Mouse (Mus musculus): Measurements from ENCODE around the gene Nlrc5.
A peak's percentile ranks its signal among the peaks of the same experiment; 100 is the strongest.

Gene Nlrc5

GRCm38 (mm10) chr8:94528245-94528644 lies 94.1 kb downstream of the Nlrc5 start:
- DNase-seq (ENCODE audit: low spot score) = peak; percentile 79

DNA sequence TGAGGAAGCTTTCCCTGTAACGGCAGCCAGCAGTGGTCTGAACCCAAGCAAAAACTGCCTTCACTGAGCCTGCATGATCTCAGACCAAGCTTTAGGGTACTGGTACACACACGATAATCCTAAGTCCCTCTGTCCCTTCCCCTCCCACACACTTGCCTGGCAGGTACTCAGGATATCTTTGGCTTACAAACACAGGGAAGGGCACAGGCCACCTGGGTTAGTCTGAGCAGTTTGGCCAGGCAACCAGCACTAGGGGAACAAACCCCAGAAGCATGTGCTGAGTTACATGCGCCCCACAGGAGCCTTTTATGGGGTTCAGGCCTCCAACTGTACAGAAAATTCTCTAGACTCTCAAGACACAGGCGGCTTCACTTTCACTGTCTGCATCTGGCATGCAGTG lies 95.7 kb downstream of the Nlrc5 start:
- DNase-seq (ENCODE audit: low spot score) = no peak

GRCm38 (mm10) chr8:94530643-94531042 lies 96.5 kb downstream of the Nlrc5 start:
- no peak for DNase-seq (ENCODE audit: low spot score)

GRCm38 (mm10) chr8:94532000-94532399 lies 97.8 kb downstream of the Nlrc5 start:
- DNase-seq (ENCODE audit: low spot score) = peak; percentile 59

GRCm38 (mm10) chr8:94532525-94532872 lies 98.3 kb downstream of the Nlrc5 start:
- no peak for DNase-seq (ENCODE audit: low spot score)

DNA sequence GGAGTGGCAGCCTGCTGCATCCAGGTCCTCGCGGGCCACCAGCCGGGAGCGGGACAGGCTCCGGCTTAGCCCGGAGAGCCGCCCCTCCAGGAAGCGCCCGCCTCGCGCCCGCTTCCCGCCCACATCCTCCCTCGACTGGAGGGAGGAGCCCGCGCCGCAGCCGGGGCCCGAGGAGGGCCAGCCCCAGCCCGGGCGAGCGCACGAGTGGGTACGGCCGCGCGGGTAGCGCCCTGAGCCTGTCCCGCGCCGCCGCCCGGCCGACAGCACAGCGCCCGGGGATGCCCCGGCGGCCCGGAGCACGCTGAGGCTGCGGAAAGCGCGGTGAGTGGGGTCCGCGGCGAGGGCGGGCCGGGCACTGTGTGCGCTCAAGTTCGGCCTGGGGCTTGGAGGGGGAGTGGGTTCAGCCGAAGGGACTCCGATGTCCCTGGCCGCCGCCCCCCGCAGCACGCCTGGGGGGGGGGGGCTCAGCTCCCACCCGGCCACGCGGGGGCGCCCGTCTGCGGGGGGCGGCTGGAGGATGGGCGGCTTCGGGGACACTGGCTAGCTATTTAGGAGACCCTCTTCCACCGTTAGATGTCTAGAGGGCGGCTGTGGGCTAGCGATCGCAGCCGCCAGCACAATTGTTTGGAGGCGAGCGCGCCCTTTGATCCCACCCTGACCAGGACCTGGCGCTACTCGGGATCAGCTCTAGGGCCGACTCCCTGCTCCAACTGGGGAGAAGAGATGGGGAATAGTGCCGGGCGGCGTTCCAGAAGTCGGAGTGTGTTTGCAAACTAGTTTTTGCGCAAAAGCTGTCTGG lies 98.9 kb downstream of the Nlrc5 start, which contains the start of gene Cpne2:
Gene Cpne2 (plus strand): TSS at position 118 of the 799 bp plus-strand sequence.
- peak; percentile 68 for DNase-seq (ENCODE audit: low spot score)

DNA sequence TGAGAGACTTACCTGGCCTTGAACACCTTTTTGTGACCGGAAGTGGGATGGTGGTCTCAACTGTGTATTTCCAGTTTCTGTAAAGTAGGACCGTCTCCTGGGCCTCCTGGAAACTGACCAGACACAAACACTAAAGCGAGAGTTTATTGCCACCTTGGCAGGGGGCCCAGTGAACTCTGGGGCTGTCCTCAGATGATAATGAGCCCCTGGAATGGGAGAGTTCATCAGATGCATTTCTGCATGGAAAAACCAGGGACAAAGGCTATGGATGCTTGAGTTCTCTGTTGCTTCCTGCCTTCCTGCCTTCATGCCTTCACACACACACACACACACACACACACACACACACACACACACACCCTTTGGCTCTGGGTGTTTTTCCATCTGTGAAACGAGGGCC lies 100.5 kb downstream of the Nlrc5 start:
- DNase-seq (ENCODE audit: low spot score) = no peak

- no peak for DNase-seq (ENCODE audit: low spot score)
These were observed 101.5 kb downstream of the Nlrc5 start for GRCm38 (mm10) chr8:94535631-94536030.

- DNase-seq (ENCODE audit: low spot score) = no peak
These were observed 103.3 kb downstream of the Nlrc5 start for GRCm38 (mm10) chr8:94537456-94537855.

DNA sequence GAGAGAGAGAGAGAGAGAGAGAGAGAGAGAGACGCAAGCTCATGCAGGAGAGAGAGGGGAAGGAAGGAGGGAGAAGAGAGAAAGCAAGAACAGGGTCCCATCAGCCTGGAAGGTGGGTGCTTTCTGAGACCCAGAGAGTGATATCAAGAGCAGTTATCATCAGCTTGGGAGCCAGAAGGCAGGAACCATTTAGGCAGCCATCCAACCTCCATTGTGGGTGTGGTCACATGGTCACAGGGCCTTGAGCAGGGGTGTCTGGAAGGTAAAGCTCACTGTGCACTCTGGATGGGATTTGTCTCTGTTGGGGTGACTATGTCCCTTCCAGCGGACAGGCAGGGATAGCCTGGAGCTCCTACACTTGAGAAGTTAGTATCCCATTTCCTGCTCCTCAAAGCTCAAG lies 105.9 kb downstream of the Nlrc5 start:
- no peak for DNase-seq (ENCODE audit: low spot score)

DNA sequence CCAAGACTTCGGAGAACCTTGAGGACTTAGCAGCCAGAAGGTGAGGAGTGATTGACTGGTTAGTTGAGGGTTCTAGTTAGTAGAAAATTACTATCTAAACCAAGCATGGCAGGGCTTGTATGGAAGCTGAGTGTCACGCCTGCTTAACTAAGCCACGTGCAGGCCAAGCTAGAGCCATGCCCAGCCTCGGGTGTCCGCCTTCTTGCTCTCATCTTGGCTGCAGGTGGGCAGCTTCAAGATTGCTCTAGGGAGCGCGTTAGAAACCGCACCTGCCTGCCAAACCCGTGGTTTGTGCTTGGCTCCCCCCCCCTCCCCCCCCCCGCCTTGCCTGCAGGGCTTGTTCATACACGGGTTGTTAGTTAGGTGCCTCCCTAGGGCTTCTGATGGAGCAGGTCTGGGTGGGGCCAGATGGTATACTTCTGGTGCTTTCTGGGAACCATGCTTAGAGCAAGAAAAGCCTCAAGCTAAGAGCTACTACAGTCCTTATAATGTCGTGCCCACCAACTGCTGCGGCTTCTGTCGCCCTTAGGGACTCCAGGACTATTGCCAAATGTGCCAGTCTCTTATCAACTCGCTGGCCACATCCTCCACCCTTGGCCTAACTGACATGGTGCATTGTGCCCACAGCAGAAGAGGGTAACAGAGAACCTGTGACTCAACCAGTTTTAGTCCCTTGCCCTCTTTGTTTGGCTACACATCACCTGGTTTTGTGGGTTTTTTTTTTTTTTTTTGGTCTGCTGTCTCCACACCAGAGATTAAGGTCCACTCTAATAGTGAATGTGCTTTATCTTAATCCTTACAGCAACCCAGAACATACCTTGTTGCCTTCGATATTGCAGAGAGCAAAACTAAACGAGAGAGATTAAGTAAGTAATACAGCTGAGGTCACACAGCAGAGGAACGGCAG lies 107.0 kb downstream of the Nlrc5 start:
- no peak for DNase-seq (ENCODE audit: low spot score)

- DNase-seq (ENCODE audit: low spot score) = no peak
These were observed 109.8 kb downstream of the Nlrc5 start for GRCm38 (mm10) chr8:94543981-94544380.

DNA sequence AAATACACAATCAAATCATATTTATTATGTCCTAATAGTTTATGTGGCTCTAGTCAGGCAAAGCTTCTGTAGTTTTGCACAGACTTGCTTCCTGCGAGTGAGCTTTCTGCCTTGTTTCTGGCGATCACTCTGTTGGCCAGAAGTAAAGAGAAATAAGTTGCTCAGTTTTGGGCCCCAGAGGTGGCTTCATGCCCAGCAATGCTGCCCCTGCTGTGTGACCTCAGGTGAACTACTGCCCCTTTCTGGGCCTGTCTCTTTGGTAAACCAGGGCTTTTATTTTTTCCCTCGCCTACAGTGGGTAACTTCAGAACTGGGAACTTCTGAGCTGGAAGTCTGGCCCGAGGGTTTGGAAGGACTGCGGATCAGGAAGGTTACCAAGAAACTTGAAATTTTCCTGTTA lies 114.9 kb downstream of the Nlrc5 start:
- no peak for DNase-seq (ENCODE audit: low spot score)

- DNase-seq (ENCODE audit: low spot score) = no peak
These were observed 115.3 kb downstream of the Nlrc5 start for GRCm38 (mm10) chr8:94549482-94549881.

- DNase-seq (ENCODE audit: low spot score) = no peak
These were observed 115.8 kb downstream of the Nlrc5 start for GRCm38 (mm10) chr8:94549998-94550397.

GRCm38 (mm10) chr8:94551471-94552422 lies 117.6 kb downstream of the Nlrc5 start:
- DNase-seq (ENCODE audit: low spot score) = peak; percentile 92

DNA sequence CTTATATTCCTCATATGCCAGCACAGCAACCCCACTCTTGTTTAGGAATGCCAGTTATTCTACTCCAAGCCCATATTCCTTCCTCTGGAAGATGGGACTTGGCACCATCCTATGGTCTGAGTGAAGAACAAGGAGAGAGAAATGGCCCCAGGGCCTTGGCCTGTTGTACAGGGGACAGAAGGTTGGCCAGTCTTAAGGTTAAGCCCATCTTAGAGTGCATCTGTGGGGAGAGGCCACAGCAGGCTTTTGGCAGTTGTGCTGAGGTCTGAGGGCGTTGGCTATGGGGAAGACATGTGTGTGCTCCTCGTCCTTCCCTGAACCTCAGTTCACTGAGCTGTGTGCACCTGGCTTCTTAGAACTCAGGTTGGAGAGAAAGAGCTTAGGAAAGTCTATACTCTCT lies 118.5 kb downstream of the Nlrc5 start:
- no peak for DNase-seq (ENCODE audit: low spot score)

DNA sequence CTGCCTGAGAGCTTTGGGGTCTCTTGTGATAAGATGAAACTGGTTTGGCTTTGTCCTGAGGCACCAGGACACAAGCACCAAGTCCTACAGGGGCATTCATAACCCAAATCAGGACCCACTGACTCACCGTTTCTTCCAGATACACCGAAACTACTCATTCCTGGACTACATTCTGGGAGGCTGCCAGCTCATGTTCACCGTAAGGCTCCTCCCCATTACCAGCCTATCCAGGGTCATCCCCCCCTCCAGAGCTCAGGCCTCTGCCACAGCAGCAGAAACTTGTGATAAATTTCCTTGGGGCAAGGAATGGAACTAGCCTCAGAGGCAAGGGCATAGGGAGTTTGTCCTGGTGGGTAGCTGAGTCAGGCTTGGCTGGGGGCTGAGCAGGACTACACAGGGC lies 123.1 kb downstream of the Nlrc5 start:
- no peak for DNase-seq (ENCODE audit: low spot score)

GRCm38 (mm10) chr8:94561256-94561655 lies 127.1 kb downstream of the Nlrc5 start:
- DNase-seq (ENCODE audit: low spot score) = peak; percentile 52

DNA sequence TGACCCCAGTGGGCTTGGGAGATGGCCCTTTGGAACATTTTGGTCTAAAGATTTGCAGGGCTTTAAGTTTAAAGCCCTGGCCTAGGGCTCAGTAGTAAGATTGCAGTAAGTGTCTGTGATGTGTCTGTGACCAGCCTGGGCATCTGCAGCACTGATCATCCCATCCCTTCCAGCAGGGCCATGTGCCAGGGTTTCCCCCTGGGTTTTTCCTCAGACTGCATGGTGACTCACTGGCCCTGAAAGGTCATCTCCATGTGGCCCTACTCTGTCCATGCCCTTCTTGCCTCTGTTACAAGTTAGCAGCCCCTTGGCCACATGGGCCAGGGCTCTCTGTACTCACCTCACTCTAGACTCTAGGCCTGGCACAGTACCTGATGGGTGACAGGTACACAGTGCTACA lies 130.3 kb downstream of the Nlrc5 start:
- DNase-seq (ENCODE audit: low spot score) = no peak

GRCm38 (mm10) chr8:94566033-94566432 lies 131.9 kb downstream of the Nlrc5 start:
- DNase-seq (ENCODE audit: low spot score) = no peak

Measured in embryo, embryonic 10.5 days (tissue).